Mouse (Mus musculus) retina, adult 2 months (tissue): Measurements from ENCODE around the gene Pdlim5.

Experiments used
- DNase-seq: peaks from one replicate; pipeline ENCODE4 v3.0.0-alpha.2; 2012; ENCODE audit warnings: low read depth, low spot score

The Pdlim5 gene

DNA sequence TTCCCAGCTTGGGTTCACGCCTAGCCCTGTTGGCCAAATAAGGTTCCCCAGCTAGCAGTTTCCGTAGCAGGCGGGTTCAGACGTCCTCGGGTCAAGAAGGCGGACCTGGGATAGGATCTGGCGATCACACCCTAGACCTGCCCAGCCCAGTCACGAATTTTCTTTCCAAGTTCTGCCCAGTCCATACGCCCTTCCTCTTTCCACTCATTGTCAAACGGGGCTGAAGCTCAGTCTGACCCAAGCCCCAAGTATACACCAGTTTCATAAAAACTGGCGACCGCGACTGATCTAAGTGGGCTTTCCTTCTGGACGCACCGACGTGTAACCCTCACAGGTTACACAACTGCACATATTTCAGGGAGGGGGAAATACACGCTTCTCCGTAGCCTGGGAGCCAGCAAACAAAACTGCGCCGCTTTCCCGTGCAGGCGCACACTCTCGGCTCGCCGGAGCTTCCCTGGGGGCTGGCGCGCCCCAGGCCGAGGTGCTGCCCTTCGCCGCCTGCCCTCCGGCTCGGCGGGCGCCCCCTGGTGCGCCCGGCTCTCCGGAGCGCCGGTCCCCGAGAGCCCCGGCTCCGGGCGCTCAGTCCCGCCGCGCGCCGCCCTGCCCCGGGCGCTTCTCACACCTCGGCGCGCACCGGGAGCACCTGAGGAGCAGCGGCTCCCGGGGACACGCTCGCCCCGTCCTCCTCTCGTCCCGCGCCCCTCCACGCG lies 544 bp downstream of the Pdlim5 start:
- DNase-seq = no peak

DNA sequence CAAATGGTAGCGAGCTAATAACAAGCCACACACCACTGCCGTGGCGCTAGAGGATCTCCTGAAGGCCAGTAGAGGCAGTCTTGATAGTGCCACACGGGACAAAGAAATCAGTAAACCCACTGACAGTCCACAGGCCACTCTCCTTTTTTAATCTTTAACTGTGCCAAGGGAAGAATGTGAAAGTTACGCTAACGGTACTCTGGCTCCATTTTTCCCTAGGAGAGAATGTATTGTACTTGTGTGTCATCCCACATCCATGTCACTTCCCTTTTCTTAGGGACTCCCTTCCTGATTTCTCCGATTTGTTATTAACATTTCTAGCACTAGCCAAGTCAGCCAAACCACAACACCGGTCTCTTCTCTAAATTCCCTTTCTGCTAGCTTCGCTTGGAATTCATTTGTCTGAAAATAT lies 1.5 kb downstream of the Pdlim5 start:
- DNase-seq = no peak

DNA sequence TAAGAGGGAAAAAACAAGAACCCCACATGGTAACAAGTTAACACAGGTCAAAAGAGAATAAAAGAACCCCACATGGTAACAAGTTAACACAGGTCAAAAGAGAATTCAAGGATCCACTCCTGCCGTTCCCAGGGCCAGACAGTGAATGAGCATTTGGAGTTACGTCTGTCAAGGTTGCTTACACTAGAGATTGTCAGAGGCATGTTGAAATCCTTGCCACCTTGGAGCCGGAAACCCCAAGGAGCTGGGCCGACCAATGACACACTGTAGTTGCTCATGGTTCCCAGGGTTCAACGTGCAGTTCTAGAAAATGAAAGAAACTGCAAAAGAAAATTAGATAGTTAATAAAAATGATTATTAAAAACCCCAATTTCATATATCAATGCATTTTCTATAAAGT lies 4.0 kb downstream of the Pdlim5 start:
- no peak for DNase-seq

DNA sequence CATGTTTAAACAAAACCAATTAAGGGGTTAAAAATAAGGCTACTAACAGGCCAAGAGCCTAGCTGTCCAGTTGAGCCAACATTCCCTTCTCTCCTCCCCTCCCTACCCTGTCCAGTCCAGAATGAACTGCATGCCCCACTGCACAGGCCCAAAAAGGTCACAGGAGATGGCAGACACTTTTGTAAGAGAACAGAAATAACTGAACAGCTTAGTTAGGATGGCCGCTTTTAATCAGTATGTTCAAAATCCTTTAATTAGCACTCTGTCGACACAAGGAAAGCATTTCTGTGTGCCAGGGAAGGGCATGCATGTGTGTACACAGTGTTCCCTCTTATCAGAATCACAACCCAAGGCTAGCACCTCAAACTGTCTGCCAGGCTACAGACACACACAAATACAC lies 5.2 kb downstream of the Pdlim5 start:
- no peak for DNase-seq

DNA sequence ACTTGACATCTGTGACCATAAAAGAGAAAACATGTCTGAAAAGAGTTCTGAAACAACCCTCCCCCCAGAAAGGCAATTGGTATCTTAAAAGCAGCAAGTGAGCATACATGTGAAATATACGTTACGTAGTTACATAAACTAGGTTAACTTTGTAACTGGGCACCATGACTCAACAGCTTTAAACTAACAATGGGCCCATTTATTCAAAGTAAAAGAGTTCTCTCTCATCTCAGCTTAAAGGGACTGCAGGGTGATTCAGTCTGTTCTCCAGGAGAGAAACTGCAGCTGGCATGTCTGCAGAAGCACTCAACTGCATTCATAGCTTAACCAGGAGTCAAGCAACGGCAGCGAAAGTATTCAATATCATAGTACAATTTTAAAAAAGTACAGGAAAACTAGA lies 7.3 kb downstream of the Pdlim5 start:
- DNase-seq = no peak

DNA sequence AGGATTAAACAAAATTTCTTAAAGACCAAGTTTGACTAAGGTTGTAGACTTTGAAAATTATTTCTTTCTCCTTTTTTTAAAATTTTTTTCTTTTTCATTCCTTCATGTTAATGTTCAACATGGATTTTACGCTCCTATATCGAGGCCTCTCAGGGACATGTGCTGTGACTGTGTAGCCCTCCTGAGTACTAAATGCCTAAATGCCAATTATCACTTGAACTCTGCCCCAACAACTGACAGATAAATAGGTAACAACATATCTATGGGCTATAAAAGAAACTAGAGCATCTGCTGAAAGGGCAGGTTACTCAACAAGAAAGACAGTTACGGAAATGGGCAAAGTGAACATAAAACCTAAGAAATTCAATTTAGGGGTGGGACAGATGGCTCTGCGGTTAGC lies 9.0 kb downstream of the Pdlim5 start:
- DNase-seq = no peak

DNA sequence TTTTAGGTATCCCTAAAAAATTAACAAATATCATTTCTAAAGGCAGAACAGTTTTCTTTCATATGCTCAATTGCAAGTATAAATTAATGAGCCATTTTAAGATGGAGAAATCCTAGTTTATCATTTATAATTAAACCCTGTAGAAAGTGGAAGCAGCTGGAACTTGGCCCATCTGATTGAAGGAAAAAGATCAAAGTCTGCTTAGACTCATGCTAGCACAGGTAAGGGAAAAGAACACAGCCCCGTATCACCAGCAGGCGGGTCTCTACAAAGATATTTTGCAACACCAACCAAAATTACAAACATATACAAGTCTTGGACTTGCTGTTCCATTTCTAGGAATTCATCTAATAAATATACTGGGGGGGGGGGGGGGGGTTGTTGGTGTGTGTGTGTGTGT lies 9.8 kb downstream of the Pdlim5 start:
- DNase-seq = no peak

DNA sequence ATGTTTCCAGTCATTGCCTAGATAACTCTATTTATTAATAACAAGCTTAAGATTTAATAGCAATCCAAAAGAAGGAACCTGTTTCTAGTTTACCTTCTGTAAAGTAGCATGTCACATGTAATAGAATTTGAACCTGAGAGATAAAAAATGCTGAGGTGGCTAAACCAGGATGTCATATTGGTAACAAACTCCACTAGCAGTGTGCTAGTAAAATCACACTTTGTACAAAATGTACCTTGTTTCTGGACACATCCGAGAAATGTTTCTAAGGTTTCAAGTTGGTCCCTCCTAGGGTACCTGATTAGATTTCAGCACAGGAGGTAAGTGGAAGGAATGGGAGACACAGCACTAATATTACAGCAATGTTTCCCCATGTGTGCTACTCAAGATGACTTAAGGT lies 18.9 kb downstream of the Pdlim5 start:
- no peak for DNase-seq

DNA sequence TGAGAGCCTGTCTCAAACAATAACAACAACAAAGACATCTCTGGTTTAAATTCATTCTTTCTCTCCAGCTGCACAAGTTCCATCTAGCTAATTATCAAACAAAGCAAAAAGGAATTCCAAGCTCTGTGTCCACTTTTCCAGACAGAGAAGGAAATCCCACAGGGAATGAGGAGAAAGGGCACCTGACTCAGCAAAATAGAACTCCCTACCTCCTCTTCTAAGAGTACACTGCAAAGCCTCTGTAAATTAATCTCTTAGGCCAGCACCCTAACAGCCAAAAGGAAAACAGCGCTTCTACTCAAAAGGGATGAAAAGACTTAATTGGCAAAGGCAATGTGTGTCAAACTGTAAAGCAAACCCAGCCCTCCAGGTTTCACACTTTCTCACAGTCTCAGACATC lies 20.4 kb downstream of the Pdlim5 start:
- no peak for DNase-seq

DNA sequence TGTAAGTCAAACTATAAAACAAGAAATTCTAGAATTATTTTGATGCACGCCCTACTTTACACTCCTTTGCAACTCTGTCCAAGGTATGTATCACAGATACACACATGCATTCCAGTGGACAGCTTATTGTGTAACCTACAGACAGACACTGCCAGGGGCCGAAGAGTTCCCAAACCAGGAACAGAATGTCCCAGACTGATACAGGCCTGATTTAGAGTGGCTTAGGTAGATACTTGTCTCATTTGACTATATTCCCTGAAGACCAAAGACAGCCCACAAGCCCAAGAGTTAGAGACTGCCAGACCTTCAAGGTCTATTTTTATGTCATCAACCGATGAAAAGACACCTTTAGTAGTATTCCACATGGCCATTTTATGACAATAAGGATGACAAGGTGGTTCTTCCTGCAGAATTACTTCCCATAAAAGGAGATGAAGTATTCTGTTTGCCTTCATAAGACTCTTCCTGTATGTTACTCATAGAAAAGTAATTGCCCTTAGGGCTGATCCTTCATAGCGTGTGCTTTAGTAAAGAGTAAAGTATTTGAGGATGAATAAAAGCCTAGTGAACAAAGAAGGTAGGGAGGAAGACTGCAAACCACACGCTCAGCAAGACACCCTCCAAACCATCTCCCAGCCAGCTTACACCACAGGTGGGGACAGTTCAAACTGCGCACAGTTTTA lies 22.9 kb downstream of the Pdlim5 start:
- no peak for DNase-seq

DNA sequence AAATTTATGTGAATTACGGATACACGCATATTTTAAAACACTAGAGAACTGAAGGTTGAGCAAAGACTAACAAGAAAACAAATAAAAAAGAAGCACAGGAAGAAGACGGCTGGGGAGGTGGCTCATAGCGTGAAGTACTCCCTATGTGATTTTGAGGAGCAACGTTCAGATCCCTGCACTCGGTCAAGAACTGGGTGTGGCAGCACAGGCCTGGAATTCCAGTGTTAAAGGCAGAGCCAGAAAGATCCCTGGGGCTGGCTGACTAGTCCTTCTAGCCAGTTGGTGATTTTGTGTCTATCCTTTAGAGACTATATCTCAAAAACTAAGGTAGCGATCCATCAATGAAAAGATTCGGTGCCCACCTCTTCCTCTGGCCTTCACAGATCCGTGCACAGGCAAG lies 27.1 kb downstream of the Pdlim5 start:
- no peak for DNase-seq

DNA sequence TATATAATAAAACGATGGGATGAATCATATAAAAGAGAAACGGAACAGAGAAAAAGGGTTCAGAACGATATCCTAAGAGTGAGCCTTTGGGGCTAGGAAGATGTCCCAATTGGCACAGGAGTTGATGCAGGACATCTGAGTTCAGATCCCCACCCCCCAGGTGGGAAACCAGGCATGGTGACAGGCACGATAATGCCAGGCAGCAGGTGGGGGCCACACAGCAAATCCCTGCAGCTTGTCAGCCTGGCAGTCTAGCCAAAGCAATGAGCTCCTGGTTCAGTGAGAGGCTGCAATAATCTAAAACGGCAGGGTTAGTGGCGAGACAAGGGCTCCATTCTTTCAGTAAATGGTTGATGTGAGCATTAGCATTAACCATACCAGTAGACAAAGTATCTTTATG lies 33.4 kb downstream of the Pdlim5 start:
- DNase-seq = no peak

DNA sequence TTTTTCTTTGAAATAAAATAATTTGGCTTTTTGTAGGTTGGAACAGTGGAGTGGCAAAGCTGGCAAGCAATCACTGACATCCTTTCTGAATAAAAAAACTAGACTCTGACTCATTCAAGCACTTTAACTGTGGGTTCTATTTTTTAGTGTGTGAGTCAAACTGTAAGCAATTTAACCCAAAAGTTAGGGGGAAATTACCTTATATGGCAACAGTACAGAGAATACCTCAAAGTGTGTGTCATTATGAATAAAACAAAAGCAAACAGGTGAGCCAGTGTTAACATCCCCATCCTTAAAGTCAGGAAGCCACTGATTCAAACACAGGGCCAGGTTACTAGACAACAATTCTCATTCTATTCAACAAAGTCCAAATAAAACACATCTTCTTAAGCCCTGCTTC lies 36.5 kb downstream of the Pdlim5 start:
- no peak for DNase-seq

DNA sequence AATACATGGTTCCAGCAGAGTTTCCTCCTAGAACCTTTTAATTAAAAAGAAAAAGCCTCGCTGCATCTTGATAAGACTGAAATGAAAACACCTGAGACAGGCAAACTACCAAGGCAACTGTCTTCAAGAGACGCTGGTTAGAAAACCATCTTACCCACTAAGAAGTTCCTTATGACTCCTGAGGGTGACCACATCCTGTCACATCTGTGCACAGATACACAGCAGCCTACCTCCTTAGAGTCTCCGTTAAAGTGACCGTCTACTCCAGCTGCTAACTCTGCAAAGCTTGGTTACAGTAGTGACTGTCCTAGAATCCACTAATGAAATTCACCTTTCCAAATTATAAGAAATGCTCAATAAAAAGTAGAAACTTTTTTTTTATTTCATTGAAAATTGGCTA lies 38.8 kb downstream of the Pdlim5 start:
- DNase-seq = no peak

DNA sequence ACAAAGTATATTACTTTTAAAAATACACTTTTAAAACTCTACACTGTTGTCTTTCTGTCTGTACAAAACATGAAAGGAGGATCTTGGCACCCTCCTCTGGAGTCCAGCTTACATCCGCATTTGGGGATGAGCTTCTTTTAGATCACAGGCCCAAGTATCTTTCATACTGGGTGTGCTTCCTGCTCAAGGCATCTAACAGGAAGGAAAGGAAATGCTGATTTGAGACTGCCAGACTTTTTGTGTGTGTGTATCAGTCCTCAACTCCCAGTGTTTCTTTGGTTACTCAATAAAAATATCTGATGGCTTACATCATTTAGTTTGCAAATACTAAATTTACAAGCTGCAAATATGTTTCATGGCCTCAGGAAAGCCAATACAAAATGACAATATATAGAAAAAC lies 42.3 kb downstream of the Pdlim5 start:
- DNase-seq = no peak

DNA sequence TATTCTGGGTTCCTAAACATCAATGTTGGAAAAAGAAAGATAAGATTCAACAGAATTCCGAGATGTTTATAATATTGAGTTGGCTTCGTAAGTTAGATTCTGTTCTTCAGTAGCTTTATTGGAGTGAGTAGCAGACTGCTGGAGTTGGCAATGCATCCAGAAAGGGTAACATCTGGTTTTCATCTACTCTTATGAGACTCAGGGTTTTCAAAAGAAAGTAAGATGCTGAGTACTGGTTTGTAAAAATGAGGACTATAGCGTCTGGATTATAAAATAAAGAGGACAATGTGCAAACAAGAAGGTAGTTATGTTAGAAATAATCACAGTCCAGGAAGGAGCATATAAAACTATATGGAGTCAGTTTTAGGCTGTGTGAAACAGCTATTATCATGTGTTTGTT lies 45.0 kb downstream of the Pdlim5 start:
- DNase-seq = no peak

DNA sequence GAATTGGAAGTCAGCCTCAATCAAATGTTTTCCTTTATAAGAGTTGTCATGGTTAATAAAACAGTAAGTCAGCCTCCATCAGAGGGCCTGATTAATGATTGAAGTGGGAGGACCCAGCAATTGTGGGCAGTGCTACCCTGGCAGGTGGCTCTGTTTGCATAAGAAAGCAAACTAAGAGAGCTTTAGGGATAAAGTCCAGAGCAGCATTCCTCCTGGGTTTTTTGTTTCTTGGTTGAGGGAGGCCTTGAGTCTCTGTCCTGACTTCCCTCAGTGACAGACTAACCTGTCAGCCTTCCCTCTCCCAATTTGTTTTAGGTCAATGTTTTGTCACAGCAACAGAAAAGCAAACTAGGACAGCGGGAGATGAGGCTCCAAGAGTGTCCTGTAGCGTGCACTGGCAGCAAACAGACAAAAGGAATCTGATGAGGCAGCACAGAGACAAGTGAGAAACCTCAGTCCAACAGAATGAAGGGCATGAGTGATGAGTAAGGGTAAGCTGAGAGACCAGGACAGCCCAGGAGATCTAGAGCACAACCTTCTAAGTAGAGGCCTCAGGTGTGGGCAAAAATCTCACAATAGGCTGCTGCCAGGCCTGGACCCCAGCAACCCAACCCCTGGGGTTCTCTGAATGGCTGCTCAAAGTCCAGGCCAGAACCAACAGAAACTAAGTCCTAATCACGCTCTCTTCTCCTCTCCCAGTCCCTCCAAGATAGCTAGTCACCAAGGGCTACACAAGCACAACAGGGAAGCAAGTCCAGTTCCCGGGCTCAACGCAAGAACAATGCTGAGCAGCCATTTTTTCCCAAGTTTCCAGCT lies 46.5 kb downstream of the Pdlim5 start:
- DNase-seq = no peak

DNA sequence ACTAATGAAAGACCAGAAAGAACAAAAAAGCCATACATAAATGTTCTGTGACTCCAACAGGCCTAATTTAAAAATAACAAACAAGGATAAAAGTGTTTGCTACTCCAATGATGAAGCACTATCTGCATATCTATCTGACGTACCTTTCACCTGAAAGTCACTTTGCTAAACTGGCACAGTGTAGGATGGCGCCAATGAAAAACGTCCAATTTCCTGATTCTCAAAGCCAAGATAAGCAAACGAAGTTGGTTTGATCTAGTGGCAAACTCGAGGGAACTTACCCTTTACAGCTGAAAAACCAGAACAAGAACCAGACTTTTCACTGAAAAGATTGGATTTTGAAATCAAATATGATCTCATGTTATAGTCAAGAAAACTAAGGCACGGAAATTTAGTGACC lies 49.2 kb downstream of the Pdlim5 start:
- DNase-seq = no peak

DNA sequence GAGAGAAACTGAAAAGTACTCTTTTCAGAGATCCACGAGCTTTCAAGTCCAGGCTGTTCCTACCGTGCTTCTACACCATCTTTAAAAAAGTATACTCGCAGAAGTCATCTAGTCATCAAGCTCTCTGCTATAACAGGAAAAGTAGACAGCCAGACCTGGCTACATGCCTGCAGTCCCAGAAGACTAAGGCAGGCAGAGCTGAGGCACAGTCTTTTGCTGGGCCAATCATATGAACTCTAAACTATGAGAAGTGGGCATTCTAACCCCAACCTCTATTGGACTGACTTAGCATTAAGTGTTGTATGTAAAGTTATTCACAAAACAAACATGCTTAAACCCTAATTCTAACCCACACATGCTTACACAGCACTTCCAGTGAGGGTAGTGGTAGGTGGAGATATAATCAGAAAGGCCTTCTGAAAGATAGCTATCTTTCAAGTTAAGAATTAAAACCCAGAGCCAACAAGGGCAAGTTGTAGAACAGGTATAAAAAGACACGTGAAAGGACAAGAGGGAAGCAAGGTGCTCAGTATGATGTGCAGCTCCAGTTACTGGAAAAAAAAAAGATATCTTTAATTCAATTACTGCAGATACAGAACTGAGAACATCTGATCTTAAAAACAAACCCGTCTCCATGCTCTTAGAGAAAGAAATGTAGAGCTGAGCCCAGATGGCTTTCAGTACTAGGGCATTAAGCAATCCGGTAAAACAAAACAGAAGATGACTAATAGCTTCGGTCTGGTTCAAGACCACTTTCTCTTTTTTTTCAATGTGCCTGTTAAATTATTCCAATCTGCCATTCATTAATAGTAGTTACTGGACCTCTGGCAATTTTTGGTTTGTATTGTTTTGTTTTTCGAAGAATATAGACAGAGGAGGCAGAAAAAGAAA lies 50.0 kb downstream of the Pdlim5 start:
- no peak for DNase-seq

DNA sequence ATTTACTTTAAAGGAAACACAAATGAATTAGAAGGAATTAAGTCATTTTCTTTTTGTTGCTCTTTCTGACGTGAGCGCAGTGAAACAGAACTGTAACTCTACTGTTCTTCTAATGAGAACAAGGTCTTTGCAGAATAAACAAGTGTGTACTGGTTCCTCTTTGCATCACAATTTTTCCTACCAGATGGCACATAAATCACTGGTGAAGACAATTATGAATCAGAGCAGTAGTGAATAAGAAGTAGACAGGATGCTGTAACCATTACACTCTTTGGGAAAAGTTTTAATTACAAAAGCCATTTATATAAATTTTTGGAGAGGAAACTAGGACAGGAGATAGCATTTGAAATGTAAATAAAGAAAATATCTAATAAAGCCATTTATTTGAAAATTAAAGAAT lies 51.7 kb downstream of the Pdlim5 start:
- DNase-seq = no peak

DNA sequence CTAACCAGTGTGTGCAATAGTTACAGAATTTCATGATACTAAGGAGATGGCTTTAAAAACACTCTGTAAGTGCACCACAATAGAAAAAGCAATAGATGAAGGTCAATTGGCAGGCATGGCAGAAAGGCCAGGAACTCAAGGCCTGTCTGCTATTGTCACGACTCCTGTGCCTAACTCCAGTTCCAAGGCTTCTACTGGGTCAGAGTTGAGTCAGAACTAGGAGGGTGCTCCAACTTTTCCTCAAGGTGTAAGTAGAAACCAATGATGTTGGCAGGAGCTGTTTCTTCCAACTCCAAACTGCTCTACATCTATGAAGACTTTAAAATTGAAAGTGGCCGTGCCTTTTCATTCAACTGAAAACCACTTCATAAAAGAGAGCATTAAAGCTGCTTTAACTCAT lies 54.8 kb downstream of the Pdlim5 start:
- no peak for DNase-seq
